Mouse (Mus musculus) left cerebral cortex, postnatal 4 days (tissue): ENCODE measurements around the gene Cwc27. TPM values are rescaled to one million over a fixed set of nuclear protein-coding genes. Genes with fewer than 3 reads are reported as not detected.

Experiments used
- DNase-seq: peaks from one replicate; pipeline ENCODE4 v3.0.0-alpha.2; 2022
- intact Hi-C: fragments of 180-260 bp; cut with DNase I; formaldehyde crosslinking; loops from one replicate; pipeline ENCODE4 v1.15.1; 2025
- total RNA-seq, 2 experiments: library from RNA; stranded (reverse); gene quantifications; 2 replicates each; pipeline ENCODE4 v1.2.3; 2021

The Cwc27 gene
- total RNA-seq = 10 to 100 TPM; 31.0 to 31.2 TPM

DNA sequence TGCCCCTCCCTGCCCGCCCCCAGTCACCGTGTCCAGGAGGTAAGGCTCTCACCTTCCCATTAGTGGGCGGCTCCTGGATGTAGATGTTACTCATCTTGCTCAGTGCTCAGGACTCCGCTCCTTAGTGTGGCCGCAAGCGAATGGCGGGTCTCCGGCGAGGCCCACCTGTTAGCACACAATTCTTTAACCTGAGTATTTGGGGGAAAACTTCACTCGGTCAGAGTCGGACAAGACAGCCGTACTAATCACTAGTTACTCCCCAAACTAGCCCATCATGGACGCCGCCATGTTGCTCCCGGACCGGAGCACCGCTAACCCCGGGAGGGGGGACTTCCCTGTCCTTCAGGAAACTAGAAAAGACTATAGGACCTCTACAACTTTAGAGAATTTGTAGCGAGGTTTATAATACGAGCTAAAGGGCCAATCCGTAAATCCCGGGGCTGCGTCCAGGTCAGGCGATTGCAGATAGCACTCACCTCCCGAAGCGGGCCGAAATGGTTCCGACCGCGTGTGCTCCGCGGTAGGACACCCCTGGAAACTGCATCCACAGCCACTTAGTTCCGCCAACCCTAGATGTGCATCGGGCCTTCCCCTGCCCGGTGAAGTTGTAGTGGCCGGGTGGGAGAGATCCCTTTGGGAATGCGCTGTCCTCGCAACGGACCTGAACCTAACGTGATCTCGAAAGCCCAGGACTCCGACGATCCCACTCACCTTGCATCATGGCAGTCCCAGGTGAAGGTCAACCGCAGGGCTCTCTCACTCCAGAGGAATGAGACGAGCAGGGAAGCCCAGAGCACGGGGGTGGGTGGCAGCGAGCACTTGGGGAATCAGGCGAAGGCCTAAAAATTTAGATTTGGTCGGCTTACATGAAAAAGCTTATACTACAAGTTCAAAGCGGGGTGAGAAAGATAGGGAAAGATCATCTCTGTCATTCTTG, at the start of gene Cwc27:
Gene Cwc27, minus strand, starts transcription at position 508 of the 937 bp plus-strand sequence.
- intact Hi-C loops = no loop called here
- peak; percentile 77 for DNase-seq

DNA sequence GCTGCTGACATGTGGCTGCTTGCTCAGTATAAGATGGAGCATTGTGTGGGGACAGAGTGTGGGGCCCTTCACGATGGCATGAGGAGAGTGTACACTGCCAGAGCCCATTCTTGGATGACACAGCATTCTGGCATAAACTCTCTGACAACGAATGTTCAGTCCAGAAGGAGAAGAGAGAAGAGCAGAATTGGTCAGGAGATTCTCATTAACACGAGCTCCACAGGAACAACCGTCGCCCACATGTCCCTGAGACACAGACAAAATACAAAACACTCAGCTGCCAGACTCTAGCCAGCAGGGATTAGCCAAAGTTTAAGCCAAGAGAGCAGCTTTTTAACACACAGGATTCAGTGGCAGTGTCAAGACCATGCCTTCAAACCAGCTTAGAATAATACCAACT, 49.8 kb upstream of the Cwc27 start:
- intact Hi-C loops = no loop called here
- DNase-seq = peak; percentile 10

DNA sequence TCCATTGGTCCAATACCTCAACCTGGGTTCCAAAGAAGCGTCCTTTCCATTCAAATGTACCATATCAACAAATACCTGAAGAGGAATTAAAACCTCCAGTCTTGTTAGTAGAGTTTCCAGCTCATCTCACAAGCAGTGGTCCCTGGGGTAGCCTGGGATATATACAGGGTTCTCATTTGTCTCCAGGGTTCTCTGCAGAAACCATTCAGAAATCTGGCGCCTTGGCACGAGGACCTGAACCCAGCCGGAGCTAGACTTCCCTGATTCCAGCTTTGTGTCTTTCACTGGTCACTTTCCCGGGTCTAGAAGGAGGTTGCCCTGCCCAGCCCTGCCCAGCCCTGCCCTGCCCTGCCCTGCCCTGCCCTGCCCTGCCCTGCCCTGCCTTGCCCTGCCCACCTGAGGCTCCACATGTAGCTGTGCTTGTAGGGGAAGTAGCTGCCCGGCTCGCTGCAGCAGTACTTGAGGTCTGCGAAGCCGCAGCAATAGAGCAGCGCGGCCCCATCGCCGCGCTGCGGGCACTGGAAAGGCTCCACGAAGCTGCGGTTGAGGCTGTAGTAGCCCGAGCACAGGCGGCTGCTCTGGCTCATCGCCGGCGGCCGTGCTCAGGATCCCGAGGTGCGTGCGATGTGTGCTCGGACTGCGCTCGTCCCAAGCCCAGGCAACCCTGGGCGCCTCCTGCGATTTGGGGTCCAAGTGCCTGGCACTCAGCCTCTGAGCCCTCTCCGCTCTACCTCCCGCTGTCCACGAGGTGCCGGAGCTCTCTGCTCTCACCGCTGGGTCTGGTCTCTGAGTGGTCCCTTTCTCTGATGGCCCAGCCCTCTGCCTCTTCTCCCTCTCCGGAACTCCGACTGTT, 46.4 kb upstream of the Cwc27 start, which contains the start of gene Shisal2b:
Gene Shisal2b, minus strand, starts transcription at position 767 of the 853 bp plus-strand sequence.
- peak; percentile 58 for DNase-seq
- intact Hi-C loops = no loop called here

DNA sequence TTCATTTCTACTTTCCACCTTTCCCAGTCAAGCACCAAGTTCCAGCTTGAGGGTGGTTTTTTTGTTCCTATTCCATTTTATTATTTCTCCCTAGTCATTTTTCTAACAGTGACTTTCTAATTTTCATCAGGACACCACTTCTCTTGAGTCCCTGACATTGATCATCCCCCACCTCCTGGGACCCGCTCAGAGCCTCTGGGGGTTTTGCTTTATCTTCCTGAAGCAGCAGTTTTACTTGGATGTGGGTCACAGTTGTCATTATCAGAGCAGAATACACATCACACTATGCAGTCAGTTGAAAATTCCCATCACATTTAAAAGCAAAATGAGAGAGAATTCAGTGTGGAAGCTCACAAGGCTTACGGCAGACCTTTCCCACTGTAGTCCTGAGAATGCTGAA, 36.7 kb upstream of the Cwc27 start:
- intact Hi-C loops = no loop called here
- DNase-seq = no peak

DNA sequence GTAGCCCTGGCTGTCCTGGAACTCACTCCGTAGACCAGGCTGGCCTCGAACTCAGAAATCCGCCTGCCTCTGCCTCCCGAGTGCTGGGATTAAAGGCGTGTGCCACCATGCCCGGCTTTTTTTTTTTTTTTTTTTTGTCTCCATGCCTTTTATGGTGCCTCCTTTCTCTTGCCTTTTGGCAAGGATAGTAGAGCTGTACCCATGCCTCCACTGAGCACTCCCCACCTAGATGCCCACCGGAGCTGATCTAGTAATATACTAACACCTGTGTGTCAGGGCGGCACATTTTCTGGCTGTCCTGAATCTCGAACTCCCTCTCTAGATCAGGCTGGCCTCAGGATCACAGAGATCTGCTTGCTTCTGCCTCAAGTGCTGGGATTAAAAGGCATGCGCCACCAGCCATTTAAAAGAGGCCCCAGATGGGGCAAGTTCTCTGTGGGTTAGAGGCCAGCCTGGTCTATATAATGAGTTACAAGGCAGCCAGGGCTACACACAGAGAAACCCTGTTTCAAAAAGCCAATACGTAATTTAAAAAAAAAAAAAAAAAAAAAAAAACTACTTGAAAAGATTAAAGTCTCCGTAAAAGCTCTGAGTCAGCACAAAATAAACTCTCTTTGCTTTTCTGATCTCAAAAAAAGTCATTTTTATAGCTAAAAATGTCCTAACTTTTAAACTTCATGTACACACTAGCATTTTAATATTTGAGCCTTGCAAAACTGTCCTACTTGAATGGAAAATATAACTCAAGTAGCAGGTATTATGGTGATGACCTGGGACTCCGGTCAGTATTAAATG, 26.6 kb upstream of the Cwc27 start:
- no peak for DNase-seq
- intact Hi-C loops = no loop called here

DNA sequence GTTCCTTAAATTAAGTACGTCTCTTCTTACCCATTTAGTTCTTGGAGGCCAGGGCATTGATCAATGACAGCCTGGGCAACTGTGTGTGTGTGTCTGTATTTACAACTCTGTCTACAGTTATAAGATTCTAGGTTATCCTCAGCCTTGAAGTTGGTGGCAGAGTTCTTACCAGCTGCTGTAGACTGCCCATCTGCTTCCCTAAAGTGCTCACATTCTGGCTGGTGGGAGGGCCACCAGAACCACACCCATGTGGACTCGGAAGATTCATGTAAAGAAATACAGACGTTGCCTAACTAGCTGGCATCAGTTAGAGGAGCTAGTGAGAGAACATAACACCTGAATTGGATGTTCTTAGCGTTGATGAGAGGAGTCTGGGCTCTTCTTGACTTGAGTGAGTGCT, 25.0 kb upstream of the Cwc27 start:
- intact Hi-C loops = no loop called here
- DNase-seq = no peak

DNA sequence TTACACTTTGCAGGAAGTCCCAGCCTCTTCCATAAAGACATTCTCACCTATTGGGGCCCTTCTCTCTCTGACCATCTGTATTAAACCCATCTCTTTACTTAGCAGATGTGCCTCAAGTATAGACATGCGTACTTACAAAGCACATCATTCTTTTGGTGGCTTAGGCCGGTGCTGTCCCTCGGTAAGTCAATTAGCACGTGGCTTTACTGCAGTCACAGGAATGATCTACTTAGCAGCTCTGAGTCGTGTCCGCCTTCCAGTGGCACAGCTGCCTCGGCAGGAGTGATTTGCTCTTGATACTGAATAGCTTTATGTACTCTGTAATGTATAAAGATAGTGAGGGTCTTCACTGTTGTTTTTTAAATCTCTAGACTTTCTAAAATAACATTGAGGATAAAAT, 20.7 kb upstream of the Cwc27 start:
- DNase-seq = no peak
- intact Hi-C loops = no loop called here

DNA sequence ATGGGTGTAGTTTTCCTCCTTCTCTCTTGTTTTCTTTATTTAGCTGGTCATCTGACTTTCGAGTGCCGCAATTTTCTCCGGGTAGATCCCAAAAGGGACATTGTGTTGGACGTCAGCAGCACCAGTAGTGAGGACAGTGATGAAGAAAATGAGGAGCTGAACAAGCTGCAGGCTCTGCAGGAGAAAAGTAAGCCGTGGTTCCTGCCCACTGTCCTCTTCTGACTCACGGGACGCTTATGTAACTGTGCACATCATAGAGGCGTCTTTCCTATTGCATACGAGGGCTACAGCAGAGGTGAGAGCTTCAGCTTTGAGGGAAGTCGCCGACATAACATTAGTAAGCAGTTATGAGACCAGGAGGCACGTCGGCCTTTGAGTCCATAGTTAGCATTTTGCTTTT, 15.9 kb upstream of the Cwc27 start:
- intact Hi-C loops = no loop called here

DNA sequence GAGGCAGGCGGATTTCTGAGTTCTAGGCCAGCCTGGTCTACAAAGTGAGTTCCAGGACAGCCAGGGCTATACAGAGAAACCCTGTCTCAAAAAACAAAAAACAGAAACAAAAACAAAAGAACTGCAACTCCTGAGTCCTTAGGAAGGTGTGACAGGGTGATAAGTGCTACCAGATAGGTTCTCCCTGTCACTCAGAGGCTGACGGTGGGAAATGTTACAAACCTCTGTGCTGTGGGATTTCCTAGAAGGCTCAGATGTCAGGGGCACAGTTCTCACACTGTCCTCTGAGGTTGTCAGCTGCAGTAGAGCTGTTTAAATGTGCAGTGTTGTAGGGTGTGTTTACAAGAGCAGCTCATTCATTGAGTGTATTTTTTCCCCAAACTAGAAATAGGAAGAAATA, 8.5 kb upstream of the Cwc27 start:
- intact Hi-C loops = no loop called here

More for the DNA sequence above, 15.9 kb upstream of the Cwc27 start:
- no peak for DNase-seq

DNA sequence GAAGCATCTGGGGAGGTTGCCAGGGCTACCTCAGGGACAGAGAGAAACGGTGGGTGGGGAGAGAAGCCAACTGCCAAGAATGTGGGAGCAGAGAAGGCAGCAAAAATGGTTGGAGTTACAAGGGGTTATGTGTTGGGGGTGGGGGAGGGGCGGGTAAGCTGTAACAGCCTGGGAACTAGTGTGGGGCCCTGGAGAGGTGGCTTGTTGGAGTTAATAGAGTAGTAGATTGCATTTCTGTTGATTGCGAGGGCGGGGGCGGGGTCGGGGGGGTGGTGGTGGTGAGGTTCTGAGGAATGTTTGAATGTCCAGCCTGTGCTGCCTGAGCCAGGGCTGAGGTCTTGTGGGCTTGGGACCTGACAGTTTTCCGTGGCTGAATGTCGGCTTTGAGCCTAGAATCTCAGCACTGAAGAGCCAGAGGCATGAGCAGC, 5.5 kb upstream of the Cwc27 start:
- DNase-seq = no peak
- intact Hi-C loops = no loop called here

More for the DNA sequence above, 8.5 kb upstream of the Cwc27 start:
- DNase-seq = no peak

DNA sequence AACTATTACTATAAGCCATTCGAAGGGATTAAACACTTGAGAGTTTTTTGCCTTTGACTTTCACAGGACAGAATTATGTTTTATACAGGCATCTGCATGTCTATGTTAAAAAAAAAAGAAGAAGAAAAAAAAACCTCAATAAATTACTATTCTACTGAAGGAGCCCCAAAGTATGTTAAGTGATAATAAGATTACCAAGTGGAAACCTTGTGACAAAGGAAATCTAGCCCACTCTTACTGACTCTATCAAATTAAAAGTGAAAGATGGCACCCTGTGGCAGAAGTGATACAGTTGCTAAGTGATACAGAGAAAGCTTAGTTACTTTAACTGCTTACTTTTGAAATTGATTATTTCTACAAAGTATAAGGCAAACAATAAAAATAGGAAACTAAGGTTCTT, 5.0 kb upstream of the Cwc27 start:
- intact Hi-C loops = no loop called here
- no peak for DNase-seq

DNA sequence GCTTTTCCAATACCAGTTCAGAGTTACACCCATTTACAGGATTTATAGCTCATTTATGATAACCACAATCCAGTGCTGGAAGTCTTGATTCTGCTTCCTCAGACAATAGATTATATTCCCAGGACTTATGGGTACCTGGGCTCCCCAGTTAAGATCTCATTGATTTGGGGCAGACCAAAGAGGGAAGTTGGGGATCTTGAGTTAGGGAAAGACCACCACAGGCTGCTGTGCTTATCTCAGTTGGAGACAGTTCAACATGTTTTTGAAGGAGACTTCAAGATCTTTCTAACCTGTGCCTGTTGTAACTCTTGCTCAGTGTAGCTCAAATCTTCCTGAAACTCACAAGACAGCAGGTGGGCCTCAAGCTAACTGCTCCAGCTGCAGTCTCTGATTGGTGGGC, 4.2 kb upstream of the Cwc27 start:
- no peak for DNase-seq
- intact Hi-C loops = no loop called here

DNA sequence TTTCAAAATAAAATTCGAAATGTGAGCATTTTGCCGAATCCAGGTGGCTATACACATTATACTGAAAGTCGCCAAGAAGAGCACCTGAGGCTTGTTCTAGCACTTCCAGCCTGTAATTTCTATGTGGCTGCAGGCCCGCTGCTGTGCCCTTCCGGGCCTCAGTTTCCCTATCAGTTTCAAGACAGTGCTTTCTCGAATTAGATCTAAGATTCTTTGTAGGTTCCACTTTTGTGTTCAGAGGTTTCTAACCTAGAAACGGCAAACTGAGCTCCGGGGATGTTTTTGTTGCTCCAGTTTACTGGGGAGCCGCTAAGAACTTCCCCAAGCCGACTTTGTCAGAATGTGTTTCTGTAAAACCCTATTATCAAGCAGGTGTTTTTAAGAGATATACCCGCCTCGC, 754 bp upstream of the Cwc27 start:
- no peak for DNase-seq

DNA sequence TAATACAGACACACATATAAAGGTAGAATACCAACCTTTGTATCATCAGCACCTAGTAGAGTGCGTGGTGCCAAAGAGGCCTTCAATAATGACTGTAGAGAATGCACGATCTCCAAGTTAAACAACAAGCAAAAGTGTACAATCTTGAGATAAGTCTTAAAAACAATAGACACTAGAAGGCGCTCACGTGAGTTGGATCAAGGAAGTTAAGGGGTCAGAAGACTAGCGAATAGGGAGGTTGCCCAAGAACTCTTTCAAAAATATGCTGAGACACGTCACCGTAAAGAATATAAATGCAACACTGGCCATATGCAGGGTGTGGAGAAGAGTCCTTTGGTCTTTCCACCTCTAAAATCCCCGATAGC, 690 bp downstream of the Cwc27 start:
- DNase-seq = no peak
- intact Hi-C loops = no loop called here

More for the DNA sequence above, 754 bp upstream of the Cwc27 start:
- intact Hi-C loops = no loop called here

DNA sequence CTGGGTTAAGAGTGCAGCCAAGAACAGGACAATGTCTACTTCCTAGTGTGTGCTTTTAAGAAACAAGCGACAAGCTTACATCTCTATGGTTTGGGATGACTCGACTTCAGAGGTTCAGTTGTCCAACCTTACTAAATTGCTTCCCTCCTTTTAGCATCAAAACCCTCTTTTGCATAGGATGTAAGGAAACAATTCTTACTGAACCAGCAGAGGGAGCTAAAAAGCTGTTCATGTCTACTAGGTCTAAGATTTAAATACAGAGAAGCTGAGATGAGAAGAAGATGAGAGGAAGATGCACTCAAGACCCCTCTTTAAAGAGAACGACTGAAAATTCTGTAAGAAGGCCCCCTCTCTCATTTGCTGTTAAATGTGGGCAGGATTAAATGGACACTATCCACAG, 11.3 kb downstream of the Cwc27 start:
- intact Hi-C loops = loop anchor here (5.0 kb wide), 1 partner anchor 132 kb away; no protein-coding TSS in a partner anchor
- DNase-seq = no peak

DNA sequence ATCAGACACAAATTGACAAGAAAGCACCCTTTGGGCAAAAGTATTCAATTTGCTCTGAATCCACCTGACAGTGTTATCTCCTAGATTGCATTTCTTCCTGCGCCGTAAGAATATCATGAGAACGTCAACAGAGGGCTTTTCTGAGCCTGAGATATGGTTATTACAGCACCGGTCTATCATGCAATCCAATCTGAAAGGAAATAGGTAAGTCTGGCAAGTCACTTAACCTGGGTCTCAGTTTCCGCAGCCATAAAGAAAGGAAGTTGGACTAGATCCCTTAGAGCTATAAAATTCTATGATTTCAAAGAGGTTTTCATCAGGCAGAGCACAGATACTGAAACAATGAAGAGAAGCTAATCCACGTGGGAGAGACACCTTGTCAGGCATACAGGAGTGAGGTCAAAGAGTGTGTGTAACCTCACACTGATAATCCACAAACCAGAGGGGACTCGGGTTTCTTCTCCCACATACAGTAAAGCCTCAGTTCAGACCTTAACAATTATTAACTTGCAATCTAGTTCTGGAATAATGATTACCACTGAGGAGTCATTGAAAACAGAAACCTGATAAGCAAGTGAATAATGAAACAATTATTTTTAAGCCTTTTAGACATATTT, 17.3 kb downstream of the Cwc27 start:
- intact Hi-C loops = no loop called here
- no peak for DNase-seq

DNA sequence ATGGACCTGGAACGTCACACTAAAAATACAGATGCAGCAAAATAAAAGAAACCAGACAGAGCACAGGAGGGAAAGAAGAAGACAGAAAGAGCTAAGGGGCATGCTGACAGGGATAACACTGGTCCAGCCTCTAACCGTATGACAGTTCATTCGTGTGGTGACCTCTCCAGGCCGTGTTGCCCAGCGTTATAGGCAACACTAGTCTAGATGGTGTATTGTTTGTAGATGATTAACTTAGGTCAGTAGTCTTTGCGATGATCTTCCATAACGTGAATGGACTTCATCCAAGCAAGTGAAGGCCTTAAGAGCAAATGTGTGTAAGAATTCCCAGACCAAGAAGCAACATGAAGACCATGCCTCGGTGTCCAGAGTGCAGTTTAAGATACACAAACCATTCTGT, 17.9 kb downstream of the Cwc27 start:
- no peak for DNase-seq
- intact Hi-C loops = no loop called here

DNA sequence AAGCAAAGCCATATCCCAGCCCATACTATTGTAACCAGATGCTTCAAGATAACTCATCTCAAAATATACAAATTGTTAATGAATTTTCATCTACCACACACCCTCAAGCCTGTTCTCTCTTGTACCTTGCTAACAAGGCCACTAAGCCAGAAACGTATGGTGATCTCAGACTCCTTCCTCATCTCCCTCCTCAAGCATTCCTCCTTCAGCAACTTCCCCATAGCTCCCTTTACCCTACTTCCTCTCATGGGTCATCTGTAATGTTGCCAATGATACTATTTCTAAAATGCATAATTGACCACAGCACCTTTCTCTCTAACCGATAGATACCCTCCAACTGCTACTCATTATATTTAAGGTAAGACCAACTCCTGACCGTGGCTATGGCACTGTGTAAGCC, 22.5 kb downstream of the Cwc27 start:
- DNase-seq = no peak
- intact Hi-C loops = no loop called here

DNA sequence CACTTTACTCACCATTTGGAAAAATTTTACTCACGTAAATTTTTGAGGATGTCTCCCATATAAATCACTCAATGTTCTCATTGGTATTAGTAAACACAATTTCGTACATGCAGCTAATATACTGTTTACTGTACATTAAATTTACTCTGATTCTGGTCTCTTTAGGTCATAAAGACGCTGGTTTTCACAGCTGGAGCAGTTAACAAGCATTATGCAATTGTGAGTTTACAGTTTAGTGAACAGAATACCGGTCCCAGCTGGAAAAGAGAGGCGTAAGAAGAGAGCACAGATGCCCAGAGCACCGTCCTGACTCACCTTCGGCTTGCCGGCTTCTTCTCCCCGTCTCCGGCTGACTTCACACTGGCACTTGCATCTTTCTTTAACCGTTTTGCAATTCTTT, 24.8 kb downstream of the Cwc27 start, which contains the start of gene Srek1ip1:
Gene Srek1ip1, plus strand, starts transcription at position 301 of the 400 bp plus-strand sequence.
- intact Hi-C loops = no loop called here
- no peak for DNase-seq

DNA sequence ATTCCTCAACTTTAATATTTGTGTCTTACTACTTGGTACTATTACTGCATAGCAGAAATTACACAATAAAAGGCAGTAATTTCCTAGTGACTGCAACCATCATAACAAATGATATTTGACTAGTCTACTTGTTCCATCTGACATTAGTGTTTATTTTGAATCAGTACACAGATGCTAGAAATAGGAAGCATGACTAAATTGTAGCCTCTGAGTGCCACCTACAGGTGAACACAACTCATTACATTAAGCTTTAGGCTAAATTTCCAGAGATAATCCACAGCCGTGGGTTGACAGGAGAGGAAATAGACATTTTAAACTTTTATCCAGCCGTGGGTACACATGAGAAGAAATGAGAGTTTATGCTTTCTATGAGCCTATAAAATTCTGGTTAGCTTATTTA, 27.3 kb downstream of the Cwc27 start:
- peak; percentile 20 for DNase-seq
- intact Hi-C loops = loop anchor here (2.0 kb wide), 1 partner anchor 505 kb away; no protein-coding TSS in a partner anchor
